8 mouse cellular contexts compared by ENCODE assay signal in the genomic region with DNA sequence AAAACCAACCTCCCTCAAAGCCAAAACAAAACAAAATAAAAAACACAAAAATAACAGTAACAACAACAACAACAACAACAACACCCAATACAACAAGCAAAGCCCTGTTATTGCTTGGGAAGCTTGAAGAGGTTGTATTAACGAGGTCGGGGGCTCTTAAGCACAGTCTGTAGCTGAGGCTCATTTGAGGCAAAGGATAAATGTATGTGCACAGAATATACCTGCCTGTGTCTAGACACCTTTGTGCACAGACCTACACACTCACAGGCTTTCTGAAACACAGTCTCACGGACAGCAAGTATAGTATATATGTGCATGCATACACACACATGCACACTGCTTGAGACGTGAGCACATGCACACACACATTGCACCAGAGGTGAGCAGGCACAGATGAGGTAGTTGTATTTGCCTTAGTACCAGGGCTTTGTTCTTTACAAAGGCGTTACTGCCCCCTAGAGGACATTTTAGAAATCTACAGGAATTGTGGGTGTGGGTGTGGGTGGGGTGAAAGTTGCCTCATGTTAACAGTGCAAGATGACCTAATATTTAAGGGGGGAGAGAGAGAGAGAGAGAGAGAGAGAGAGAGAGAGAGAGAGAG. TPM values are rescaled to one million over a fixed set of nuclear protein-coding genes. Genes with fewer than 3 reads are reported as not detected.
DNase-seq lines count a peak whose midpoint lies in the region; ATAC-seq lines count a peak whose summit lies in the region.

No protein-coding gene starts in this region.

- no peak overlapping the region for H3K4me3 ChIP-seq in hindbrain, embryonic 16.5 days (ENCODE audit: low read length)
- no peak overlapping the region for H3K4me3 ChIP-seq in liver, embryonic 13.5 days (replicated peaks)

- peak; percentile 83 for ATAC-seq in hindbrain, embryonic 16.5 days
- peak; percentile 54 for ATAC-seq in liver, embryonic 13.5 days (ENCODE audit: low read depth)

- H3K9me3 ChIP-seq in hindbrain, embryonic 16.5 days (ENCODE audit: control insufficient read depth, low read length) = no peaks in the 10 kb centered on the region
- no peaks in the 10 kb centered on the region for H3K9me3 ChIP-seq in liver, embryonic 13.5 days (replicated peaks)

- DNase-seq in adrenal gland, postnatal 14 days = peak; percentile 45
- DNase-seq in adrenal gland, adult 8-10 months = no peak
- peak; percentile 72 for DNase-seq in MN1 (ENCODE audit: low spot score)
- DNase-seq in embryo, embryonic 9.5 days (ENCODE audit: extremely low spot score) = peak; percentile 47
- DNase-seq in liver, embryonic 13.5 days = peak; percentile 29
- peak; percentile 37 to 47 for DNase-seq in natural killer cell, adult 2 months (ENCODE audit: low spot score in 2 of 2)
- DNase-seq in urinary bladder, postnatal 10 days (ENCODE audit: low spot score) = no peak

- no peaks in the 10 kb centered on the region for H3K4me1 ChIP-seq in hindbrain, embryonic 16.5 days (ENCODE audit: control insufficient read depth, insufficient read depth, low read depth, low read length)
- no peaks in the 10 kb centered on the region for H3K4me1 ChIP-seq in liver, embryonic 13.5 days (replicated peaks)

- H3K36me3 ChIP-seq in hindbrain, embryonic 16.5 days (ENCODE audit: control insufficient read depth, insufficient read depth, low read length) = no peaks in the 10 kb centered on the region
- H3K36me3 ChIP-seq in liver, embryonic 13.5 days = no peaks in the 10 kb centered on the region

- 0 out of 2 replicates have a peak, but pooled peaks cover 5% of the 10 kb centered on the region for H3K27me3 ChIP-seq in hindbrain, embryonic 16.5 days (replicated peaks; ENCODE audit: control insufficient read depth, insufficient read depth, low read length)
- H3K27me3 ChIP-seq in liver, embryonic 13.5 days = peaks cover 8% of the 10 kb centered on the region; the same call in 1 of the 2 replicates

- no peak overlapping the region for H3K4me2 ChIP-seq in hindbrain, embryonic 16.5 days (ENCODE audit: low read length)
- no peak overlapping the region for H3K4me2 ChIP-seq in liver, embryonic 13.5 days

- no peak overlapping the region for H3K27ac ChIP-seq in hindbrain, embryonic 16.5 days (ENCODE audit: low read depth, low read length)
- no peak overlapping the region for H3K27ac ChIP-seq in liver, embryonic 13.5 days

- WGBS in hindbrain, embryonic 16.5 days = 20% methylated on average over 5 of the region's 5 CpGs
- 17% methylated on average over 5 of the region's 5 CpGs for WGBS in liver, embryonic 13.5 days (ENCODE audit: insufficient replicate concordance)

- no peak overlapping the region for H3K9ac ChIP-seq in hindbrain, embryonic 16.5 days (ENCODE audit: low read depth, low read length)
- no peak overlapping the region for H3K9ac ChIP-seq in liver, embryonic 13.5 days

RNA-seq across cellular contexts. Expression of a gene that starts 10.4 kb away (rescaled TPM):
- 29.5 and 32.1 TPM in 2 replicates for total RNA-seq in adrenal gland, postnatal 14 days (2021)
- 10 to 100 TPM; 43.6 to 97.6 (median 77.6) TPM for total RNA-seq in adrenal gland, adult 8-10 months (2022)
- 58.2 and 59.7 TPM in 2 replicates for polyA plus RNA-seq in hindbrain, embryonic 16.5 days (2015; fragmentation: Nextera tagmentation; extraction: Ambion mirVana)
- 6.1 and 7.4 TPM in 2 replicates for polyA plus RNA-seq in liver, embryonic 13.5 days (2015; fragmentation: Nextera tagmentation; extraction: Ambion mirVana)

RNA-seq across cellular contexts. Expression of a gene that starts 15.9 kb away (rescaled TPM):
- 2.7 and 3.1 TPM in 2 replicates for total RNA-seq in adrenal gland, postnatal 14 days (2021)
- total RNA-seq in adrenal gland, adult 8-10 months (2022) = 1 to 10 TPM; 1.2 to 4.1 (median 2.9) TPM
- polyA plus RNA-seq in hindbrain, embryonic 16.5 days (2015; fragmentation: Nextera tagmentation; extraction: Ambion mirVana) = 8.5 and 10.7 TPM in 2 replicates
- 0.17 and 0.24 TPM in 2 replicates for polyA plus RNA-seq in liver, embryonic 13.5 days (2015; fragmentation: Nextera tagmentation; extraction: Ambion mirVana)

RNA-seq across cellular contexts. Expression of a gene that starts 25.4 kb away (rescaled TPM):
- 7.8 and 8.1 TPM in 2 replicates for total RNA-seq in adrenal gland, postnatal 14 days (2021)
- total RNA-seq in adrenal gland, adult 8-10 months (2022) = 10 to 100 TPM; 12.9 to 21.2 (median 18.2) TPM
- polyA plus RNA-seq in hindbrain, embryonic 16.5 days (2015; fragmentation: Nextera tagmentation; extraction: Ambion mirVana) = 30.1 and 34.5 TPM in 2 replicates
- 2.5 and 2.9 TPM in 2 replicates for polyA plus RNA-seq in liver, embryonic 13.5 days (2015; fragmentation: Nextera tagmentation; extraction: Ambion mirVana)

Comparison
In these comparisons a context has a peak if more than half of its experiments do, and no peak if none do; other contexts are left out.
1. DNase-seq: peak in adrenal gland, postnatal 14 days (single experiment), MN1 (single experiment), embryo, embryonic 9.5 days (single experiment), liver, embryonic 13.5 days (single experiment) and natural killer cell, adult 2 months (2 of 2); none in adrenal gland, adult 8-10 months (single experiment) and urinary bladder, postnatal 10 days (single experiment).